Mouse (Mus musculus): ENCODE results near the gene Cd47. TPM values are rescaled to one million over a fixed set of nuclear protein-coding genes. Genes with fewer than 3 reads are reported as not detected.

The Cd47 gene
- total and polyA plus RNA-seq, 2 experiments from 2014 or later: 38.9 to 235 TPM

DNA sequence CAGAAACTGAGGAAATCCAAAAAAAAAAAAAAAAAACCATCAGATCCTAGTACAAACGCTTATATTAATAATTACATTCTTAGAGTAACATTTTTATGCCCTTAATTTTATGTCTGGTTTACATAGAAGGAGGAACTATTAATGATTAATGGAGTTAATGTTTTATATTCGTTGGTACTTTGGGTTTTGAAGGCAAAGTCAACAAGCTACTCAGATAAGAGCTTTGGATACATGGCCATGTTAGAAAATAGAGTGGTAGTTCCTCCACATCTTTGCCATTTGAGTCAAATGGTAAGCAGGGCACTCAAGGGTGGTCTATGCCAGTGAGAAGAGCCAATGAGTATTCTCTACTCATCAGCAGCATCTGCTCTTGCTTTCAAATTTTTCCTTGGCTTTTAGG, 66.3 kb downstream of the Cd47 start:
- H3K4me3 ChIP-seq (ENCODE audit: low read length): no peak overlapping the region
- no peaks in the 10 kb centered on the region for H3K4me1 ChIP-seq (ENCODE audit: insufficient read depth, low read length)
- ATAC-seq (no peak), DNase-seq (ENCODE audit: low spot score) (no peak)
- no peaks in the 10 kb centered on the region for H3K27me3 ChIP-seq (ENCODE audit: insufficient read depth, low read length)
- WGBS: 84% methylated on average over 2 of the region's 2 CpGs
- no peak overlapping the region for H3K27ac ChIP-seq
- H3K36me3 ChIP-seq (ENCODE audit: insufficient read depth, low read length): peaks cover 10% of the 10 kb centered on the region; the same call in 1 of the 2 replicates
- H3K9me3 ChIP-seq (ENCODE audit: low read length): 0 out of 2 replicates have a peak, but pooled peaks cover 3% of the 10 kb centered on the region
- H3K9ac ChIP-seq (replicated peaks; ENCODE audit: low read length): no peak overlapping the region
- no peak for TF ChIP-seq CTCF (IDR thresholded peaks at IDR 0.05; ENCODE audit: low read depth)
- H3K4me2 ChIP-seq (ENCODE audit: low read depth, low read length): no peak overlapping the region

DNA sequence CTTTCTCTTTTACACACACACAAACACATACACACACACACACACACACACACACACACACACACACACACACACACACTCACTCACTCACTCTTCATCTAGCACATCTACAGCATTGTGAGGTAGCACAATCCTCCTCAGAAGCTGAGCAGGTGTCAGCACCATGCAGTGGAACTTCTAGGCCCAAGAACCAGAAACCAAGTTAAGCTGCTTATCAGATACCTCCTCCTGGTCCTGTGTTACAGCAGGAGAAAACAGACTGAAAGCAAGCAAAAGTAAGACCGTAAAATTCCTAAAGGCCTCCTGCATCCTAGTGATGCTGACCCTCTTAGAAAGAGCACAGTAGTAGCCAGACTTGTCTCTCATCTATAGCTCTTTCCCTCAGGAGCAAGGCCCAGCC, 67.9 kb downstream of the Cd47 start:
- H3K36me3 ChIP-seq (ENCODE audit: insufficient read depth, low read length): peaks cover 10% of the 10 kb centered on the region; the same call in 1 of the 2 replicates
- no peak for DNase-seq (ENCODE audit: low spot score)
- no peak overlapping the region for H3K9ac ChIP-seq (replicated peaks; ENCODE audit: low read length)
- WGBS: 100% methylated on average over 1 of the region's 1 CpGs
- no peaks in the 10 kb centered on the region for H3K27me3 ChIP-seq (ENCODE audit: insufficient read depth, low read length)
- no peak overlapping the region for H3K27ac ChIP-seq
- H3K4me3 ChIP-seq (ENCODE audit: low read length): no peak overlapping the region
- no peak for ATAC-seq
- TF ChIP-seq CTCF (IDR thresholded peaks at IDR 0.05; ENCODE audit: low read depth): no peak
- H3K4me2 ChIP-seq (ENCODE audit: low read depth, low read length): no peak overlapping the region
- H3K4me1 ChIP-seq (ENCODE audit: insufficient read depth, low read length): no peaks in the 10 kb centered on the region
- 0 out of 2 replicates have a peak, but pooled peaks cover 3% of the 10 kb centered on the region for H3K9me3 ChIP-seq (ENCODE audit: low read length)

DNA sequence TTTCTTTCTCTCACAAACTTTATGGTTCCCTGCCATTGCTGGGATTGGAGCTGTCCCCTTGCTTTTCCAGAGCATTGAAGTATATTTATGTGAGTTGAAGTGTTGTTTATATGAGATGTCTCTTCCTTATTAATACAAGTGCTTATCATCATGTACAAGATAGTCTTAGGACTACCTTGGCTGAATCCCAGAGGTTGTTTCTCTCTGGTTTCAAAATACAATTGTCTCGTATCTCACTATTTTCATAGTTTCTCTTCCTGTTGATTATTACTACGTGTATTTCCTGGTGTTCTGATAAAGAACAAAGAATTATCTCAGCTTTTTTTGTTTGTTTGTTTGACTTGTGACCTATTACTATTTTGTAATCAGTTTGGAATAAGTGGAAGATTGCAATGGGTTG, 73.6 kb downstream of the Cd47 start:
- 81% methylated on average over 2 of the region's 2 CpGs for WGBS
- Histone ChIP-seq H3K9me3 (ENCODE audit: low read length) (no peaks in the 10 kb centered on the region), H3K9ac (replicated peaks; ENCODE audit: low read length) (no peak overlapping the region), H3K4me1 (ENCODE audit: insufficient read depth, low read length) (no peaks in the 10 kb centered on the region), H3K4me2 (ENCODE audit: low read depth, low read length) (no peak overlapping the region), H3K36me3 (ENCODE audit: insufficient read depth, low read length) (no peaks in the 10 kb centered on the region), H3K27me3 (ENCODE audit: insufficient read depth, low read length) (no peaks in the 10 kb centered on the region), H3K27ac (no peak overlapping the region), H3K4me3 (ENCODE audit: low read length) (no peak overlapping the region)
- ATAC-seq: no peak
- no peak for TF ChIP-seq CTCF (IDR thresholded peaks at IDR 0.05; ENCODE audit: low read depth)
- DNase-seq (ENCODE audit: low spot score): no peak

- WGBS: 94% methylated on average over 1 of the region's 1 CpGs
- H3K27ac ChIP-seq: no peak overlapping the region
- no peak overlapping the region for H3K9ac ChIP-seq (replicated peaks; ENCODE audit: low read length)
- no peaks in the 10 kb centered on the region for H3K27me3 ChIP-seq (ENCODE audit: insufficient read depth, low read length)
- TF ChIP-seq CTCF (IDR thresholded peaks at IDR 0.05; ENCODE audit: low read depth): no peak
- H3K4me3 ChIP-seq (ENCODE audit: low read length): no peak overlapping the region
- H3K36me3 ChIP-seq (ENCODE audit: insufficient read depth, low read length): no peaks in the 10 kb centered on the region
- ATAC-seq (no peak), DNase-seq (ENCODE audit: low spot score) (no peak)
- H3K4me1 ChIP-seq (ENCODE audit: insufficient read depth, low read length): no peaks in the 10 kb centered on the region
- H3K4me2 ChIP-seq (ENCODE audit: low read depth, low read length): no peak overlapping the region
- H3K9me3 ChIP-seq (ENCODE audit: low read length): no peaks in the 10 kb centered on the region
These were observed 74.2 kb downstream of the Cd47 start for GRCm38 (mm10) chr16:49874546-49874945.

DNA sequence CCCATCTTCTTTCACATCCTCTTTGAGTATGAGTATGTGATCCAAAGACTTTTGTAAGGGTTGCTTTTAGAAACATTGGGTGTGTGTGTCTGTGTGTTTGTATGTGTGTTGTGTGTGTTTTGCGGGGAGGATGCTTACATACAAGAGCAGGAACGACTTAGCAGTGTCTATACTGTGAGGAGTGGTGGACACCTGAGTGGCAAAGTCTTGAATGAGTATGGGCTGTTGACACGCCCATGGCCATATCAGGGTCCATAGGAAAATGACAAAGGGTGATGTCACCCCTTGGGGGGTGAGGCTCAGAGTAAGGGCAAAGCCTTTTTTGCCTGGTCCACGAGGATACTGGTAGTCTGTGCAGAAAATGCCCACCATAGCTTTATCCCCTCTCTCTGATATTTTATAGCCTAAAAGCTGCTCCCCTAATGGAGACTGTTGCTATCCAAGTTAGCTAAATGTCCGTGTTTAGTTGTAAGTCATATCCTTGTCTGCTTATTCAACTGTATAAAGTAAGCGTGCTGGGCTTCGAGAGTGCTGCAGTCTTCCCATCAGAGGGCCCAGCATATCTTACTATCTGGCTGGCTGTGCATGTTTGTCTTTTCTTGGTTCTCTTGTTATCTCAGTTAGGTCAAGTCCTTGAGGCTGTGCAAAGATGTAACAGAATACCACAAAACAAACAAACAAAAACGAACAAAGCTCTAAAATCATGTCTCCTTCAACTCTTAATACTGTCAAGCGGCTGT, 76.1 kb downstream of the Cd47 start:
- Histone ChIP-seq H3K27me3 (ENCODE audit: insufficient read depth, low read length) (no peaks in the 10 kb centered on the region), H3K4me2 (ENCODE audit: low read depth, low read length) (no peak overlapping the region), H3K36me3 (ENCODE audit: insufficient read depth, low read length) (no peaks in the 10 kb centered on the region), H3K9me3 (ENCODE audit: low read length) (no peaks in the 10 kb centered on the region), H3K4me1 (ENCODE audit: insufficient read depth, low read length) (no peaks in the 10 kb centered on the region), H3K9ac (replicated peaks; ENCODE audit: low read length) (no peak overlapping the region), H3K27ac (no peak overlapping the region), H3K4me3 (ENCODE audit: low read length) (no peak overlapping the region)
- 86% methylated on average over 9 of the region's 9 CpGs for WGBS
- no peak for TF ChIP-seq CTCF (IDR thresholded peaks at IDR 0.05; ENCODE audit: low read depth)
- no peak for ATAC-seq
- no peak for DNase-seq (ENCODE audit: low spot score)

GRCm38 (mm10) chr16:49877243-49877642, 76.9 kb downstream of the Cd47 start:
- no peak for DNase-seq (ENCODE audit: low spot score)
- Histone ChIP-seq H3K4me2 (ENCODE audit: low read depth, low read length) (no peak overlapping the region), H3K9ac (replicated peaks; ENCODE audit: low read length) (no peak overlapping the region), H3K27ac (no peak overlapping the region), H3K4me1 (ENCODE audit: insufficient read depth, low read length) (no peaks in the 10 kb centered on the region), H3K36me3 (ENCODE audit: insufficient read depth, low read length) (no peaks in the 10 kb centered on the region), H3K9me3 (ENCODE audit: low read length) (no peaks in the 10 kb centered on the region), H3K27me3 (ENCODE audit: insufficient read depth, low read length) (no peaks in the 10 kb centered on the region), H3K4me3 (ENCODE audit: low read length) (no peak overlapping the region)
- no peak for TF ChIP-seq CTCF (IDR thresholded peaks at IDR 0.05; ENCODE audit: low read depth)
- WGBS: 96% methylated on average over 9 of the region's 9 CpGs
- no peak for ATAC-seq

DNA sequence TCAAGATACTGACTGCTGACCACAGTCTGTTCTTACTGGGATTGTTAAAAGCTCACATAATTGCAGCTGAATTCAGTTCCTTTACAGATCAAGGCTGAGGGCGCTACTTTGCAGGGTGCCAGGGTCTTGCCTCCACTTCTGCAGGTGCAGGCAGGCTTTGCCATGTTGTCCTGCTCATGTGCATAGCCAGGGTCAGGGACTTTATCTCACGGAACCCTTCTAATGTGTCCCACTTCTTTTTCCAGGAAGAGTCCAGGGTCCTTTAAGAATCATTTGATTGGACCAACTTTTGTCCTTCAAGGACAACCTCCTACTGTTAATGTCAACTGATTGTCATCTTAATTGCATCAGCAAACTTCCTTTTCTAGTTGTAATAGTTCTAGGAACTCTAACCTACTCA, 77.7 kb downstream of the Cd47 start:
- Histone ChIP-seq H3K4me3 (ENCODE audit: low read length) (no peak overlapping the region), H3K9me3 (ENCODE audit: low read length) (no peaks in the 10 kb centered on the region), H3K27me3 (ENCODE audit: insufficient read depth, low read length) (no peaks in the 10 kb centered on the region), H3K36me3 (ENCODE audit: insufficient read depth, low read length) (no peaks in the 10 kb centered on the region), H3K4me2 (ENCODE audit: low read depth, low read length) (no peak overlapping the region), H3K9ac (replicated peaks; ENCODE audit: low read length) (no peak overlapping the region), H3K27ac (no peak overlapping the region), H3K4me1 (ENCODE audit: insufficient read depth, low read length) (no peaks in the 10 kb centered on the region)
- ATAC-seq (no peak), DNase-seq (ENCODE audit: low spot score) (no peak)
- no peak for TF ChIP-seq CTCF (IDR thresholded peaks at IDR 0.05; ENCODE audit: low read depth)
- WGBS: 88% methylated on average over 2 of the region's 2 CpGs

Measured in hindbrain, postnatal 0 days (tissue).